Mouse (Mus musculus) adrenal gland, postnatal 4 days (tissue): Measurements from ENCODE around the gene Rab42. TPM values are rescaled to one million over a fixed set of nuclear protein-coding genes. Genes with fewer than 3 reads are reported as not detected.
"Not testable (repeated sequence)": the region's sequence is repeated elsewhere in the genome, so short reads cannot be mapped to it uniquely, and the experiment has no call there.

ENCODE experiments used
- DNase-seq, 2 experiments: peaks; one replicate each; pipeline ENCODE4 v3.0.0; 2021 to 2022; ENCODE audit warnings: low spot score in 2 of 2, mixed read lengths in 2 of 2
- total RNA-seq, 2 experiments: library from RNA; stranded (reverse); gene quantifications; 2 replicates each; pipeline ENCODE4 v1.2.3; 2021

The Rab42 gene
- total RNA-seq, 2 experiments from 2014 or later: 4.3 to 6.6 TPM

DNA sequence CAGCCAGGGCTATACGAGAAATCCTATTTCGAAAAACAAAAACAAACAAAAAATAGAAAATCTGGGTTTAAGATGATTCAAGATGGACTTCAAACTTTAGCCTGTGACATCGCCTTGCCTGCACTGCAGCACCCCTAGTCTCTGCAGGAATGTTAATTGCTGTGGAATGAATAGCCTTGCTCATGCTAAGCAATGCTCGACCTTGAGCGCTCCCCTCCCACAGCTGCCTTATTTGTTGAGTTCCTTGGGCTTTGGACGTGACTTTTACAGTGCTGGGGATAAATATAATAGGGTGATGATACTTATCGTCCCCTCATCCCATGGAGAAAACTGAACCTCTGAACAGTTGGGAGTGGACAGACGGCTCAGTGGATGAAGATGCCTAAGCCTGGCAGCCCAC, 12.5 kb upstream of the Rab42 start:
- no peak for DNase-seq

GRCm38 (mm10) chr4:132312627-132313026, 9.4 kb upstream of the Rab42 start:
- DNase-seq: no peak

- no peak for DNase-seq
Measured at GRCm38 (mm10) chr4:132311801-132312200, 8.6 kb upstream of the Rab42 start.

GRCm38 (mm10) chr4:132311209-132311608, 8.0 kb upstream of the Rab42 start:
- DNase-seq: no peak

GRCm38 (mm10) chr4:132309849-132310472, 6.8 kb upstream of the Rab42 start:
- no peak for DNase-seq

GRCm38 (mm10) chr4:132309140-132309848, 6.1 kb upstream of the Rab42 start:
- no peak for DNase-seq

GRCm38 (mm10) chr4:132308437-132309139, 5.4 kb upstream of the Rab42 start:
- DNase-seq: peak; percentile 68 to 71

- DNase-seq: no peak
Measured at GRCm38 (mm10) chr4:132306004-132306403, 2.8 kb upstream of the Rab42 start.

DNA sequence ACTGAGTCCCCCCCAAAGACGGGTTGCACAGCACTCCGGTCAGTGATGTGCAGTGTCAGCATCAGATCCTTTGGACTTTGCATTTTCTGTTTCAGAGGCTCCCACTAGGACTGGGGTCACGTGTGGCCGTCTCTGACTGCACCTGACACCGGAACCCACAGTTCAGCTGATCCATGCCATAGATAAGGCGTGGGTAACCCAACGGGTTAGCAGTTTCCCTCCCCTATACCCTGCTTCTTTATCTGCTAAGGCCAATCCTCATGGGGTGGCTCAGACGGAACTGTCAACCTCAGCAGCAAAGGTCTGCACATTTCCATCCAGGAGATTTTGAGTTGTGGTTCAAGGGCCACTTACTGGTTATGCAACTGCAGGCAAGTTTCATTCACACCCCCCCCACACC, 2.1 kb upstream of the Rab42 start:
- no peak for DNase-seq

GRCm38 (mm10) chr4:132303484-132303883, 299 bp upstream of the Rab42 start:
- not testable (repeated sequence) for DNase-seq

DNA sequence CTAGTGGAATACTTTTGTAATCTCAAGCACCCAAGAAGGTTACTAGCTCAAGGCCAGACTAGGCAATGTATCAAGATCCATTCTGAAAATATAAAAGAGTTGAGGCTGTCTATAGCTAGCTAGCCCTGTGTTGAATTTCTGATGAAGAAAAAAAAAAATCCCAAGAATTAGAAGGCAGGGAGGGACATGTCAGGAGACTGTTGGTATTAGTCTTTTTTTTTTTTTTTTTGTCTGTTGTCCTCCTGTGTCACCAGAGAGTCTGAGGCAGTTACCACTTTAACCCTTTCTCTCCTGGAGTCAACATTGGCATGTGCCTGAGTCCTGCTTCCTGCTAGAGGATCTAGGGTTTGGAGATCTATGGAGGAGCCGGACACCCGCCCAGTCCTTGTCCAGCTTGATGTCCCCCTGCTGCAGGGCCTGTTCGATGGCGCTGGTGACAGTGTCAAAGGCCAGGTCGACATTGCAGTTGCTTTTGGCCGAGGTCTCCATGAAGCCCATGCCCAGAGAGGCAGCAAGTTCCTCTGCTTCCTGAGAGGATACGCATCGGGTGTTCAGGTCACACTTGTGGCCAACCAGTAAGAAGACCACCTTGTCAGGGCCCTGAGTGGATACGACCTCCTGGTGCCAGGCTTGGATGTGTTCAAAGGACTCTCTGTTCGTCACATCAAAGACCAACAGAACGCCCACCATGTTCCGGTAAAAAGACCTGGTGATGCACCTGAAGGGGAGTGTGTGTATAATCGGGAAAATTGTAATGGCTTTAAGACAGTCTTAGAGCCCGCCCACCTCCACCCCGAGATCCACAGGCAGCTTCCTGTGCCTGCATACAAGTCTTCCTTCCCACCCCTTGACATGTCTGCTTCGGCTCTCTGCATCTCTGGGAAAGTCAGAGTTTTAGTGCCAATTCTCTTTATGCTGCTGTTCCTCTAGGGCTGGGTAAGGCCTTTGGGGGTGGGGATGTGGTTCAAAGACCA, 933 bp downstream of the Rab42 start:
- no peak for DNase-seq

- DNase-seq: no peak
Measured at GRCm38 (mm10) chr4:132301486-132301885, 1.7 kb downstream of the Rab42 start.

GRCm38 (mm10) chr4:132299849-132300248, 3.3 kb downstream of the Rab42 start:
- no peak for DNase-seq

GRCm38 (mm10) chr4:132295696-132296390, 7.3 kb downstream of the Rab42 start:
- DNase-seq: no peak

GRCm38 (mm10) chr4:132293682-132294240, 9.4 kb downstream of the Rab42 start:
- no peak for DNase-seq

- DNase-seq: no peak
Measured at GRCm38 (mm10) chr4:132292988-132293387, 10.2 kb downstream of the Rab42 start.

DNA sequence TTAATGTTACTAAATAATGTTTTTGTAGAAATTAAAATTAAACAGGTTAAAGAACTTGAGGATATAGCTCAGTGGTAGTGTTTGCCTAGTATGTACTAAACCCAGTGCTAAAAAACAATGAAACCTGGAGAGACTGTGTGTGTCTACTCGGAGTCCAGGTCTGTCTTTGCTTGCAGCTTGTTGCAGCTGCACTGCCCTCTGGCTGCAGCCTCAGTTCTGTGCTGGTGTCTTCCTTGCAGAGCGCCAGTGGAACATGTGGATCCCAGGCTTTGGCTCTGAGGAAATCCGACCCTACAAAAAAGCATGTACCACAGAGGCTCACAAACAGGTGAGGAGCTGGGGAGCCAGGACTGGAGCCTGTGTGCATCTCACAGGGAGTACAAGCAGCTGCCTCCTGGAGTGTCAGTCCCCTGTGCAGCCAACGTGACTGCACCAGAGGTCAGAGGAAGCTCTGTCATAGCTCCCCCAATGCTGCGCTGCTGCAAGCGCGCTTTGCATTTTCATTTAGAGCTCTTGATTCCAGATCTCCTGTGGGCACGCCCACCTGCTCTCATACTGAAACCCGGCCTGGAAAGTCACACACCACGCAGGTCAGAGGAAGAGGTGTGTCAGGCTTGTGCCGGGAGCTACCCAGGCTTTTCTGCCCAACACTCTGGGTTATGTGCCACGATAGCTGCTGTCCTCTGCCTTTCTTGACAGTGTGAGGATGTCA, 11.4 kb downstream of the Rab42 start:
- DNase-seq: no peak

DNA sequence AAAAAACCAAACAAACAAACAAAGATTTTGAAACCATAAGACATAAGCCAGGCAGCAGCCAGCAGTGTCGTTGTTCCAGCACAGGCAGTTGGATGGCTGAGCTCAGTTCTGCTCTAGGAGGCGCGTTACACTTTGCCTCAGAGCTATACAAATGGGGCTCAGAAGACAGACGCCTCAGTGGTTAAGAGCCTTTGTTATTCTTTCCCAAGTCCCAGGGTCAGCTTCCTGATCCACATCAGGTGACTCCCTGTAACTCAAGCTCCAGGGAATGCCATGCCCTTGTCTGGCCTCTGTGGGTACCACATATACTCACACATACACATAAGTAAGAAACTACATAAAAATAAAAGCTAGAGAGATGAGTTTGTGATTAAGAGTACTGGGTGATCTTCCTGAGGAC, 12.1 kb downstream of the Rab42 start:
- DNase-seq: no peak

DNA sequence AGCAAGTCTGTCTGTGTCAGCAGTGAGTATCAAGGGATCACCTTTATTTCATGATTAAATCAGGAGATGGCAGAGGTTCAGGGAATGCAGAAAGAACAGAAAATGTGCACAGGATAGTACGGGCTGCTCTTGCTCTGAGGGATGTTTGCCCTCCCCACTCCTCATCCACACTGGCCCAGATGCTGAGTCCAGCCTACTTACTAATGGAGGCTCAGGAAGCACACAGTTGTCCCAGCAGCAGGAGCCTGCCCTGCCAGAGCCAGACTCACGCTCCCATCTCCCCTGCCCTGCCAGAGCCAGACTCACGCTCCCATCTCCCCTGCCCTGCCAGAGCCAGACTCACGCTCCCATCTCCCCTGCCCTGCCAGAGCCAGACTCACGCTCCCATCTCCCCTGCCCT, 14.3 kb downstream of the Rab42 start:
- DNase-seq: not testable (repeated sequence)

- DNase-seq: no peak
Measured at GRCm38 (mm10) chr4:132275949-132276348, 27.2 kb downstream of the Rab42 start.
